Mouse (Mus musculus): ENCODE data around the gene Stx6. TPM values are rescaled to one million over a fixed set of nuclear protein-coding genes. Genes with fewer than 3 reads are reported as not detected.

The Stx6 gene
- total RNA-seq, 2 experiments from 2014 or later, result 46.2 to 50.5 TPM

GRCm38 (mm10) chr1:155247441-155247840 lies 88.9 kb downstream of the Stx6 start:
- DNase-seq, result no peak
- intact Hi-C loops (cut with DNase I), result no loop called here

DNA sequence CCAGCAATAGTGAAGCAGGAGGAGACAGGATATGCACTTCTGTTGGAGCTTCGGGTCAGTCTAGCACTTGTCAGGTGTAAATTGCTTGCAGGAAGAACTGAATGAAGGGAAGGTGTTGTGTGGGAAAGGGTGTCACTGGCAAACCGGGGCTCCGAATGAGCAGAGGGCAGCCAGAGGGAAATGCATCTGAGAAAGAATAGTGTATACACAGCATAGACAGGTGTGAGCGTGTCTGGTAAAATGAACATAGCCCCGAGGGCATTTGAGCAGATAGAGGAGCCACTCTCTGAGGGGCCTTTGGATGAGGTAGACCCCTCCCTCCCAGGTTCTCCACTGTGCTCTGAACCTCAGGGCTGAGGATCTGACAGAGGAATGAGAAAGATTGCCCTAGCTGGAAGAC lies 89.5 kb downstream of the Stx6 start:
- intact Hi-C loops (cut with DNase I), result no loop called here
- no peak for DNase-seq

DNA sequence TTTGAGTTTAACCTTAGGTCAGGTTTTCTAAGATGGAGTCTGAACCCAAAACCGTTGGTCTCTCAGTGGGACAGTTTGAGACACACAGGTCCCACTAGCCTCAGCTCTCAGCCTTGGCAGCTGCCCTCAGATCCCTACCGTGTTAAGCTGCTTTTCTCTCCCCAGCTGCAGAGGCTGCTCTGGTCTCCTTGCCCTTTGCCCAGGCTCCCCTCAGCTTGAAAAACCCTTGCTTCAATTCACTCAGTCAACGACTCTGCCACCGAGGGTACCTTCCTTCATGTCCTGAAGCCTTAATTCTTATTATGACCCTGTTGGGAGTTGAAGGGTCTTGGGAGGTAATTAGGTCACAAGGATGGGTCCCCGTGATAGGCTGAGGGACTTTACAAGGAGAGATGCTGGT lies 91.4 kb downstream of the Stx6 start:
- intact Hi-C loops (cut with DNase I), result no loop called here
- DNase-seq, result no peak

DNA sequence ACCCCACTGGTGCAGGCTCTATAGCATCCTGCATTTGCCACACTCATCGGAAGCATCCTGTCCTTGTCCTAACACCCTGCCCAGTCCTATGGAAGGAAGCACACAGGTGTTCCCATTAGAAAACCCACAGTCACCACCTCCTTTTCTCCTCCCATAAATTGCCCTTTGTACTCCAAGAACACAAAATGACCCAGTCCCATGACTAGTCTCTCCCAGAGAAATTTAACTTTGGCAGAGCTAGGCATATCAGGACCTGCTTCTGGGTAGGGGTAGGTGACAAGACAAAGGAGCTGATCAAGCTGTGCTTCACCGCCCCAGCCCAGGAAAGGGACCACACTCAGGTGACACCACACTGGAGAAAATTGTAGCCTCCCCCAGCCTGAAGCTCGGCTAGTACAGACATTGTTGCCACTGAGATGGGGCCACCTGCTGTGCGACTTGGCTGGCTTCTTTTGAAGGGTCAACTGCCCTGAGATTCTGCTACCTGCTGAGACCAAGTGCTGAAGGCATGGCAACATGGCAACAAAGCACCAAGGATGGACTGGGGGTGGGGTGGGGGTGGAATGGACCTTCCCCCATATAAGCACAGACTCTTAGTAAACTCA lies 92.1 kb downstream of the Stx6 start:
- no peak for DNase-seq
- intact Hi-C loops (cut with DNase I), result no loop called here

- no peak for DNase-seq
- intact Hi-C loops (cut with DNase I), result no loop called here
Observed at GRCm38 (mm10) chr1:155251596-155251995, 93.1 kb downstream of the Stx6 start.

DNA sequence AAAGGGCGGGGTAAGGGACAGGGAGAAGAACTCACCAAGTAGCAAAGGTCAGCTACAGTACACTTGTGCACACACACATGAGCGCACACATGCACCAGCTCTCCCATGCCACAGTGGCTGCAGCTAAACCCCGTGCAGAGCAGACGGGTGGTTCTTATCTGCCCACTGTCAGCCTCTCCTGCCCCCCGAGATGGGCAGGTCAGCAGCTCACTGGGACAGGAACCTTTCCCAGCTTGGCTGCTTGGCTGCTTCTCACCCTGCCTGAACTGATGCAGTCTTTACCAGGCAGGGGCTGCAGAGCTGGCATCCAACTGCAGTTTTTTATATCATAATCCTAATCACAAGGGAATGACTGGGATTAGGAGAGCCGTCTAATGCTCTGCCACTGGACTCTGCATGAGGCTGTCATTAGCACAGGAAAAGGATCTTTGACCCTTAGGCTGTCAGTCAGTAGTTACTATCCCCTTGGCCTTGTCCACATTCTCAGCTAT lies 94.2 kb downstream of the Stx6 start:
- no peak for DNase-seq
- intact Hi-C loops (cut with DNase I), result no loop called here

- no peak for DNase-seq
- intact Hi-C loops (cut with DNase I), result no loop called here
Observed at GRCm38 (mm10) chr1:155253126-155253525, 94.6 kb downstream of the Stx6 start.

GRCm38 (mm10) chr1:155254309-155254708 lies 95.8 kb downstream of the Stx6 start:
- intact Hi-C loops (cut with DNase I), result no loop called here
- no peak for DNase-seq

Other genes with a start within 250 kb of the Stx6 start
- gene Ier5, start 59.1 kb upstream of the Stx6 start, total RNA-seq (2021), result 10 to 100 TPM; 20.4 to 22.6 TPM
- 10 to 100 TPM in 1 of 2 experiments, 1 to 10 TPM in 1; 8.9 to 11.9 TPM for gene Mr1, start 11.9 kb upstream of the Stx6 start, total RNA-seq (2021)
- gene BC034090, start 85.7 kb downstream of the Stx6 start, total RNA-seq (2021), result 10 to 100 TPM; 53.6 to 56.7 TPM